Mouse (Mus musculus): ENCODE measurements at regions not wholly inside any gene's neighbourhood (a gene's known extent, or its start where the extent isn't known, plus 50 kb on each side); places are given as distances from the start of the nearest gene placed in this dataset.

- in situ Hi-C loops (cut with MboI, MseI) = no loop called here
Observed at GRCm38 (mm10) chr14:103938201-103938600, 94.0 kb upstream of the Ednrb start.

GRCm38 (mm10) chr14:103937700-103938099 is 93.5 kb upstream of the Ednrb start:
- in situ Hi-C loops (cut with MboI, MseI) = no loop called here

- in situ Hi-C loops (cut with MboI, MseI) = no loop called here
Observed at GRCm38 (mm10) chr14:103933813-103934212, 89.6 kb upstream of the Ednrb start.

- in situ Hi-C loops (cut with MboI, MseI) = no loop called here
Observed at GRCm38 (mm10) chr14:103932170-103932569, 88.0 kb upstream of the Ednrb start.

GRCm38 (mm10) chr14:103929734-103930364 is 85.6 kb upstream of the Ednrb start:
- in situ Hi-C loops (cut with MboI, MseI) = no loop called here

- in situ Hi-C loops (cut with MboI, MseI) = no loop called here
Observed at GRCm38 (mm10) chr14:103929155-103929729, 85.0 kb upstream of the Ednrb start.

GRCm38 (mm10) chr14:103920169-103920568 is 76.0 kb upstream of the Ednrb start:
- in situ Hi-C loops (cut with MboI, MseI) = no loop called here

GRCm38 (mm10) chr14:103919380-103919779 is 75.2 kb upstream of the Ednrb start:
- in situ Hi-C loops (cut with MboI, MseI) = loop anchor here in 1 of 2 experiments (5.0 kb wide), 1 partner anchor 63 kb away; no protein-coding TSS in a partner anchor

- in situ Hi-C loops (cut with MboI, MseI) = no loop called here
Observed at GRCm38 (mm10) chr14:103913453-103913852, 69.3 kb upstream of the Ednrb start.

GRCm38 (mm10) chr14:103911707-103912106 is 67.5 kb upstream of the Ednrb start:
- in situ Hi-C loops (cut with MboI, MseI) = no loop called here

- in situ Hi-C loops (cut with MboI, MseI) = no loop called here
Observed at GRCm38 (mm10) chr14:103911280-103911679, 67.1 kb upstream of the Ednrb start.

- in situ Hi-C loops (cut with MboI, MseI) = no loop called here
Observed at GRCm38 (mm10) chr14:103906417-103907070, 62.3 kb upstream of the Ednrb start.

- in situ Hi-C loops (cut with MboI, MseI) = no loop called here
Observed at GRCm38 (mm10) chr14:103900817-103901216, 56.6 kb upstream of the Ednrb start.

GRCm38 (mm10) chr14:103899111-103899814 is 55.1 kb upstream of the Ednrb start:
- in situ Hi-C loops (cut with MboI, MseI) = no loop called here

- in situ Hi-C loops (cut with MboI, MseI) = no loop called here
Observed at GRCm38 (mm10) chr14:103898689-103899088, 54.5 kb upstream of the Ednrb start.

GRCm38 (mm10) chr14:103895261-103895660 is 51.1 kb upstream of the Ednrb start:
- in situ Hi-C loops (cut with MboI, MseI) = no loop called here

Measured in T-helper 17 cell (primary cell).